Mouse (Mus musculus): ENCODE measurements around the gene Slc22a4. TPM values are rescaled to one million over a fixed set of nuclear protein-coding genes. Genes with fewer than 3 reads are reported as not detected.
A peak's percentile ranks its signal among the peaks of the same experiment; 100 is the strongest.
"Not testable (repeated sequence)": the region's sequence is repeated elsewhere in the genome, so short reads cannot be mapped to it uniquely, and the experiment has no call there.

Slc22a4 gene
- total RNA-seq, 4 experiments from 2014 or later: 4.8 to 7.1 (median 5.4) TPM

DNA sequence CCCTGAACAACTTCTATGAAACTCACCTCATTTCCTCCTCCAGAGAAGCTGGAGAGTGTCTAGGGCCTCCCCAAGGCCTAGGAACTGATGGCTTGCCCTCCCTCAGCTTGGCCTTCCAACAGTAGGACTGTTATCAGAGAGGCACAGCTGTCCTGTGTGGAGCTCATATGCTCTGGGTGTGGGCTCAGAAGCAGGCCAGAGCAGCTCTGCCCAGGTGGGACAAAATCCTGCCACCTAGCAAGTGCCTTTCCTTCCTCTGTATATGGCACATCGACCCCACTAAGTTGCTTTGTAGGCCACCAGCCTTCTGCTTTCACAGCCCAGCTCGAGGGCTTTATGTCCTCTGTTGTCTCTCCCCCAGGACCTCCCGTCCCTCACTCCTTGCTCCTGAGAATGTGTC, 23.2 kb downstream of the Slc22a4 start:
- DNase-seq (ENCODE audit: low spot score): no peak

DNA sequence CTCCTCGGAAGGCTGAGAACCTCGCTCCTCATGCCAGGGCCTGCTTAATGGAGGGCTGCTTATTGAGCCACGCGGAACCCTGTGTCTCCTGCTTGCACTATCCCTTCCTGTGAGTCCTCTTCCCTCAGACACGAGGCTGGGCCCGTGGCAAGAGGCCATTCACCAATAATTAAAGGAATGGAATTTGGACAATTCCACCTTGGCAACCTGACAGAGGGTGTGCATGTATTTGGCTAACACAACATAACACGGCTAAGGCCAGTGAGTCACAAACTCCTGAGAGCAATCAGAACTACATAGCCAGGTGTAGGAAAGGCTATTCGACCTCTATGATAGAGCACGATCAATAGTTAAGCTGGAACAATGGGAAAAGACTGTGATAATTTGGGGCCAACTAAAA, 23.7 kb downstream of the Slc22a4 start:
- DNase-seq (ENCODE audit: low spot score): peak; percentile 47

DNA sequence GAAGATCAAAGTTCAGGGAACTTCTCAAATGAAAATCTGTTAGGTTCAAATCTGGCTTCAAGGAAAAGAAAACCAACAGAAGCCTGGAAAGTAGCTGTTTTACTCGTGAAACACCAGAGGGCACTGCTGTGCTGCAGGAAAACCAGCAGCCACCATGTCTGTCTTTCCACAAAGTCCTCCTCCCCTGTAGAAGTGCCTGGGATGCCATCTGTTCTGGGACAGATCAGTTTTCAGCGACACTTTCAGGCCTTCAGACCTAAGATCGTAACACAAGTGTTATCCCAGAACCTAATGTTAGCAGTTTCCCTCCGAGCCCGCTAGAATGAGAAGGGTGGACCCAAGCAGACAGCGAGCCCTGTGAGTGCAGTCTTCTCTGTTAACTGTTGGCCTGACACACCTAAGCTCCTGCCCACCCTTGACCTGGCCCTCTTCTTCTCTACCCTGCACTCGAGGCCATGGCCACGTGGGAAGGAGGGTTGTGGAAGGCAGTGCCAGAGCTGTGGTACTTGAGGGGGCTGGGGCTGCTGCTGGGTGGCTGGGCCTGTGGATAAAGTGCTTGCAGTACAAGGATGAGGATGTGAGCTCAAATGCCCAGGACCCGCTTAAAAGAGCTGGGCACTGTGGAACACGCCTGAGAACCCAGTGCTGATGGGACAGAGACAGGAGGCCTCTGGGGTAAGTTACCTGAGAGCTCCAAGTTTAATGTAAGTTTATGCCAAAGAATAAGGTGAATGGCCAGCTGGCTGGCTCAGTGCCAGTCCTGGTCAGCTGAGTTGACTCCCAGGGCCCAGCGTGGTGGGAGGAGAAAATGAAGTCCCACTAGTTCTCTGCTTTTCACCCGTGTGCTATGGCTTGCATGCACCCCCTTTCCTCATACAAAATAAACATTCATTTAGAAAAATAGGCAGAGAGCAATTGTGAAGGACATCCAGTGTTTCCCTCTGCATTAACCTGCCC, 24.9 kb downstream of the Slc22a4 start:
- peak; percentile 65 for DNase-seq (ENCODE audit: low spot score)

DNA sequence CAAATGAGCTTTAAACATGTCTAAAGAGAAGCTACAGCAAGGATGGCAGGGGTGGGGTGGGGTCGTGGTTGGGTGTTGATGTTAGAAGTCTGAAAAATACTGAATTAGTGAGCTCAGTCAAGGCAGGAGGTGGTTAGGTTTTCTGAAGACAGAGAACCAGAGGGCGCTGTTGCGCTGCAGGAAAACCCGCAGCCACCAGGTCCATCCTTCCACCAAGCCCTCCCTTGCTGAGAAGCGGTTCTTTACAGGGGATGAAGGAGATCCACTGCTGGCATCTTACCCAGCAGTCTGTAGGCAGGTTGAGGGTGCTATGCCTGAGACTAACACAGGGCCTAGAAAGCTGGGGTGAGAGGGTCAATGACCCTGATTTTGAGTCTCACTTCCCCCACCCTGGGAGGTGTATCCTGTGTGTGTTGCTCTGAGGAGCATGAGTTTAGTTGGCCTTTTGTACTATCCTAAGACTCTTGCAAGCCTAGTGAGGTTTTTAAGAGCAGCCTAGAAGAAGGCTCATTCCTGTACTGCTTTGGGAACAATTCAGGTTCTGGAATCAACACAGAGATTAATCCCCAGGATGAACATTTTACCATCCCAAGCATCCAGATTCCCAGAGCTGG, 25.6 kb downstream of the Slc22a4 start:
- DNase-seq (ENCODE audit: low spot score): peak; percentile 56

DNA sequence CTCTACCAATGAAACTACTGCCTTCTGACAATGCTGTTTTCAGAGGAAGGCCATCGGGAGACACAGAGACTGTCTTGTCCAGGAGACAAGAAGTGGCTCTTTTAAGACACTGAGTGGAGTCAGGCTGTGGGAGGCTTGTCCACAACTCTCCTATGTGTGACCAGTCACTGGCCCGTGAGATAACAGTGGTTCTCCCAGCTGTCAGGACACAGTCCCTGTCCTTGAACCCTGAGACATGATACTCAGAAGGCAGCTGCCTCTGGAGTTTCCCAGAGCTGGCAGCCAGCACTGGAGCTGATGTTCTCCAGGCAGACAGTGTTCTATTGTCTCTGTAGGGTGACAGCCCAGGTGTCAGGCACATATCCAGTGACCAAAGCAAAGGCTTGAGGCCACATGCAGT, 30.2 kb downstream of the Slc22a4 start:
- DNase-seq (ENCODE audit: low spot score): no peak

DNA sequence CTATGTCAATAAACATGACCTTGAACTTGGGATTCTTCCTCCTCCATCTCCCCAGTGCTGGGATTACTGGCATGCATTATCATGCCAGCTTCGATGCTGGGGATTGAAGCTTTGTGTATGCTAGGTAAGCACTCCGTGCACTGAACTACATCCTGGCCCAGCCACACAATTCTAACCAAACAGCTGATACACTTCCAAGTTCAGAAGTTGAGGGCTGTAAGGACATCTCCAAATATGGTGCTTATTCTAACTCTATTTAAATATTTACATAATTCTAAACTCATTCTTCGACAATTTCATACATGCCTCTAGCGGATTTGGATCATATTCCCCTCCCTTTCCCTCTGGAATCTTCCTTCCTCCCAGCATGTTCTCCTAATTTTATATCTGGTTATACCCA, 35.6 kb downstream of the Slc22a4 start:
- no peak for DNase-seq (ENCODE audit: low spot score)

DNA sequence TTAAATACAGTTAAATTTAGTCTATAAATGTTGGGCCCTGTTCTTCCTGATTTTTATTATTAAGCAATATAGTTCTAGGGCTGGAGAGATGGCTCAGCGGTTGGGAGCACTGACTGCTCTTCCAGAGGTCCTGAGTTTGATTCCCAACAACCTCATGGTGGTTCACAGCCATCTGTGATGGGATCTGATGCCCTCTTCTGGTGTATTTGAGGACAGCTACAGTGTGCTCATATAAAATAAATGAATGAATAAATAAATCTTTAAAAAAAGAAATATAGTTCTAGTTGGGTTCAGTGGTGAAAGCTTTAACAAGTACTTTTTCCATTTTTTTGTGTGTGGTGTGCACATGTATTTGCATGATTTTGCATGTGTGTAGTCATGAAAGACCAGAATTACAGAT, 38.7 kb downstream of the Slc22a4 start:
- no peak for DNase-seq (ENCODE audit: low spot score)

DNA sequence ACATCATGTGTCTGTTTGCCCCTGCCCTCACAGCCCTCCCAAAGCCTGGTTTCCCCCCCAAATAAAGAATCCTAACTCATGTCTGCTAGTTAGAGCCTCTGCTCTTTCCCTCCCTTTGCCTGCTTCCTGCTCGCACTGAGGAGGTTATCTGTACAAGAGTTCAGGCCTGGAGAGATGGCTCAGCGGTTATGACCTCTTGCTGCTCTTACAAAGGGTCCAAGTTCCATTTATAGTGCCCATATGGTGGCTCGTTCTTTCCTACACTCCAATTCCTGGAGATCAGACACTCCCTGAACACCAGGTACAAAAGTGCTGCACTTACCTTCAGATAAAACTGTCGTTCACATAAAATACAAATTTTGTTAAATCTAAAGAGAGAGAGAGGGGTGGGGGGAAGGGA, 39.8 kb downstream of the Slc22a4 start:
- DNase-seq (ENCODE audit: low spot score): no peak

DNA sequence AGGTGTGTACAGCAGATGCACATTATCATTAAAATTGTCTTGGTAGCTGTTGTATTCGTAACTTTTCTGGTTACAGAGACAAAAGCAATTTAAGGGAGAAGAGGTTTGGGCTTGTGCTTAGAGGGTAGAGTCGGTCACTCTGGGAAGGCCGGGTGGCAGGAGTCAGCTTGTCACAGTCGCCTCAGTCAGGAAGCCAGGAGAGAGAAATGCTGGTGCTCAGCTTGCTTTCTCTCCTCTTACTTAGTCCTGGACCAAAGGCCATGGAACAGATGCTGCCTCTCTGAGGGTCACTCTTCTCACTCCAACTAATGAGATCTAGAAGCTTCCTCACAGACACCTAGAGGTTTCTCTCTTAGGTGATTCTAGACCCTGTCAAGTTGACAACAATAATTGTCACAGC, 46.5 kb downstream of the Slc22a4 start:
- DNase-seq (ENCODE audit: low spot score): no peak

DNA sequence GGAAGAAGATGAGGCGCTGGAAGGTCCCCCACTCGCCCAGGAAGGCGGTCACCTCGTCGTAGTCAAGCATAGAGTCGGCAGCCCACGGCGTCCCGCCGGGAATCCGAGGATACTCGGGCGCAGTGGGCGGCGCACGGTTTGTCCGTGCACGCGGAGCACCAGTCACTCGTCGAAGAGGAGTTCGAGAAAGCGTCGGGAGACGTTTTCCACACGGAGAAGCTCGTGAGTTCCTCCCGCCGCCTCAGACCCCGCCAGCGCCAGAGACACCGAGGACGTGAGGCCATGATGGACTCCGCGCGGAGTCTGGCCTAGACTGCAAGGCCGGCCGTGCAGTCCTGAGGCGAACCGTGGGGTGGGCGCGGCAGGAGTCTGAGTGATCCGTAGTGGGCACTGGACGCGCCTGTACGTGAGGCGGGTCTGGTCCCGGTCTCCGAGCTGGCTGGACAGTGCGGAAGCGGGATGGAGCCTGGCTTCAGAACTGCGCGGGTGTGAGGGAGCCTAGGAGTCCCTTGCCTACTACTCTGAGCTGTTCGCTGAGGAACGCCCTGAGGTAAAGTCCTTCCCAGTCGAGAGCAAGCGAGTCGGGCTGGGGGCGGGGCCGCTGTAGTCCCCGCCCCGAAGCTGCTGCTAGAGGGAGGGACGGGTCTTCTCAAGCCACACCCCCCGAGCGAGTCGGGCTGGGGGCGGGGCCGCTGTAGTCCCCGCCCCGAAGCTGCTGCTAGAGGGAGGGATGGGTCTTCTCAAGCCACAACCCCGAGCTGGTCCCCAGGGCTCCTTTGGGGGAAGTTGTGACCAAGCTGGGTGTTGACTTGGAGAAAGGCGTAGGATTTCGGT, 47.9 kb downstream of the Slc22a4 start, which contains the start of gene Slc22a21:
TSS of gene Slc22a21 (minus strand) at position 545 of the 834 bp plus-strand sequence.
- DNase-seq (ENCODE audit: low spot score): peak; percentile 55

DNA sequence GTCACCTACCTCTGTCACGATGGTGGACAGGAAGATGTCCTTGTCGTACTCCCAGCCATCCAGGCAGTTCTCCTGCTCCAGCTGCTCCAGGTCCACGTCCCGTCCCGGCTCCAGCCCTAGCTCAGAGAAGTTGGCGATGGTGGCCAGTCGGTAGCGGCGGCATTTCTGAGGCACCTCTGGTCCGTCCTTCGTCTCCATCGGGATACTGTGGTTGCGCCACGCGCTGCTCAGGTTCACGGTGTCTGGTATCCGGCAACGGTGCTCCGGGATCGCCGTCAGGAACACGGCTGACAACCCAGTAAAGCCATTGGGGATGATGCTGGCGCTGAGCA, 48.5 kb downstream of the Slc22a4 start:
- not testable (repeated sequence) for DNase-seq (ENCODE audit: low spot score)

DNA sequence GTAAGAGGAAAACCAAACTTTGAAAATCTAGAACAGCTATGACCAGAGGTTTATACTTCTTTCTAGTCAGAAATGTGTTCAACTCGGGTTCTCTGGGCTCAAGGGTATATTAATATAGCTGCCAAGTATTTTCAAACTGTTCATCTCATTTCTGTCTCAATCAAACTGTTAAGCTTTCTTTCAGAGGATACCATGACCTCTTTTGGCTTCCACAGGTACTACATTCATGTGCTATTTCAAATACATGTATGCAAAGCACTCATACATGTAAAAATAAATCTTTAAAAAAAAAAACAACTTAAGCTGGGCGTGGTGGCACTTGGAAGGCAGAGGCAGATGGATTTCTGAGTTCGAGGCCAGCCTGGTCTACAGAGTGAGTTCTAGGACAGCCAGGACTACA, 50.2 kb downstream of the Slc22a4 start:
- DNase-seq (ENCODE audit: low spot score): no peak

DNA sequence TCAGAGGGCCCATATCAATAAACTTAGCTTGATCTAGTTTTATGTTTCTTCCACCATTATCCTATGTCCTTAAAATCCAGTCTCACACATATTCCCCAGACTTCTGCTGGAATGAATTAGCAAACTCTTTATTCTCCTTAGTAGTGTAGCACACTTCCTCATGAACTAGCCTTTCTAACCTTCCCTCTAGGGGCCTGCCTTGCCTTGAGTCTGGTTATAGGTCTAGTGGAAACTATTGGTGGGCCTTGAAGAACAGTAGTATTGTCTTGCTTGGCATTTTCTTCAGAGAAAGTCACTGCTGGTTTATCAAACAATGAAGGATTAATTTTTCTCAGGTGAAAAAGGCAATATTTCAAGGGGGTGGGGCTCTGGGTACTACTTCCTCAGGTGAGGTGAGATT, 52.3 kb downstream of the Slc22a4 start:
- DNase-seq (ENCODE audit: low spot score): no peak

DNA sequence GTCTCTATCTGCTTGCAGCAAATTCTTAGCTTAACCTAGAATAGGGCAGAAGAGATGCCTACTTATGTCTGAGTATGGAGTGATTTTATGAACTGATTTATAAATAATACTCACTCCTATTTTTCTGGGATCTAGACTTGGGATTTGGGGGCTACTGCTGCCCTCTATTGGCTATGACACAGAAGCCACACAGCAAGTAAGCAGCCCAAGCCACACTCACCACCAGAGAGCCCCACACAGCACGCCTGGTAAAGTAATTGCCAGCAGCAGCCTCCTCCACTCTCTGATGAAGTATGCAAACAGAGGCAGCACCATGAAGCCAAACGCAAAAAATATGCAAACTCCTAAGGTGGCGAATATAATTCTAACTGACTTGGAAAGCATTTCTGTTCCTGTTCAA, 68.9 kb downstream of the Slc22a4 start:
- no peak for DNase-seq (ENCODE audit: low spot score)

DNA sequence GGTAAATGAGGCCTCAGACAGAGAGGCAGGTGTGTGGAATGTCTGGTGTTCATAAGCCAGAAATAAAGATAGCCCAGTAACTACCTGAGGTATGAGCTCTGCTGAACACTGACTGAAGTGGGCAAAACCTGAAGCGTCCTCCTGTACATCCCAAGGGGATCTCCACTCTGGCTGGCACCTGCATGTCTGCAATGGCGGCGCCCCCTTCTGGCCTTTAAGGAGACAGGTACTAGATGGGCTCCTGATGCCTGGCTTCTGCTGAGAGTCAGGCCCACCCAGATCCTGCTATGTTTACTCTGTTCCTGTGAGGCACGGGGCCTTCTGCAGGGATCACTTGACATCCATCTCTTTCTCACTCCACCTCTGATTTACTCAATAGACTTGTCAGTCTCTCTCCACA, 69.7 kb downstream of the Slc22a4 start:
- not testable (repeated sequence) for DNase-seq (ENCODE audit: low spot score)

DNA sequence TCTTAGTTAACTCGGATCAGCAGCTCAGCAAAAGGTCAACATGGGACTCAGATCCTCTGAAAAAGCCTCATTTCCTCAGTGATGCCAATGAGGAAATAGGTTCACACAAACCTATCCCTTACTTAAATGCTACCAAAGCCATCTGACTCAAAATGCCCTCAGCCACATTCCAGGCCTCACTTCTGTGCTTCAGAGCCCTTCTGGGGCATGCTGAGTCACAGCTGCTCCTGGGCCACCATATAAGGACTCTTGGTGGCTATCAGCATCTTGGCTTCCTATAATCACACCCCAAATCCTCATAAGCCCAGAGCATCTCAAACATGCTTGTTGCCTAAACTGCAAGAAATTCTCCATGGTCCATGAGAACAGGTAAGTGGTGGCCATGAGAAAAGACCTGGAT, 71.3 kb downstream of the Slc22a4 start:
- no peak for DNase-seq (ENCODE audit: low spot score)

DNA sequence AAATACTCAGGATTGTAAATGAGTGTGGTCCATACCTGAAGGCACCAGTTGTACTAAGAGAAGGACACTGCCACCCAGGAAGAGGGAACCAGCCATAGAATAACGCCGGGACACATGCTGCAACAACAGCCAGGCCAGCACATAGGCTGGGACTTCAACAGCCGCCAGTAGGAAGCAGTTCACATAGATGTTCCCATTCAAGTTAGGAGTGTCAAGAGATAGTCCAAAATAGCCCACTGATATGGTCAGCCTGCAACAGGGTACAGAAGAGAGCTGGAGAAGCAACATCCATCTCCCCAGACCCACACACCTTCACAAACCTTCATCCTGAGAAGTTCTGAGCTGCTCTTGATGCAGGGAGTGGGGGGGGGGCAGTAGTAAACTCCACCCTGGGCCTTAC, 73.2 kb downstream of the Slc22a4 start:
- DNase-seq (ENCODE audit: low spot score): no peak

DNA sequence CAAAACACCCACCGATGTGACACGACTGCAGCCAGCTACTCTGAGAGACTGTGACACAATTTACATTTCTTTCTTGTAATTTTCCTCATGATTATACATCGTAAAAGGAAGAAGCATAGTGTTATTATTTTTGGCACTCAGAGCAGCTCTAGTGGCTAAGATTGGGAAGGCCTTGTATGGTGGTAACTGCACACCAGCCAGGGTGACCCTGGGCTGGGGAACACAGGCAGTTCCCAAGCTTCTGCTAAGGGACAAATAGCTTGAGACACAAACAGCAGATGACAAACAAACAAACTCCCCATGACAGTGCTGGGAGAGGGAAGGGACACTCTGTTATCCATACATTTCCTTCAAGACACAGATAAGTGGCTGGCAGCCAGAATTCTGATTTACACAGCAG, 77.8 kb downstream of the Slc22a4 start:
- DNase-seq (ENCODE audit: low spot score): not testable (repeated sequence)

Measured in heart, adult 8-10 months (tissue).